Mouse (Mus musculus) T-cell, adult 2 months (primary cell): ENCODE measurements around the gene Csnk2a2.

Experiments used
- DNase-seq: peaks from one replicate; pipeline ENCODE4 v3.0.0; 2022; ENCODE audit warnings: low spot score

The Csnk2a2 gene

DNA sequence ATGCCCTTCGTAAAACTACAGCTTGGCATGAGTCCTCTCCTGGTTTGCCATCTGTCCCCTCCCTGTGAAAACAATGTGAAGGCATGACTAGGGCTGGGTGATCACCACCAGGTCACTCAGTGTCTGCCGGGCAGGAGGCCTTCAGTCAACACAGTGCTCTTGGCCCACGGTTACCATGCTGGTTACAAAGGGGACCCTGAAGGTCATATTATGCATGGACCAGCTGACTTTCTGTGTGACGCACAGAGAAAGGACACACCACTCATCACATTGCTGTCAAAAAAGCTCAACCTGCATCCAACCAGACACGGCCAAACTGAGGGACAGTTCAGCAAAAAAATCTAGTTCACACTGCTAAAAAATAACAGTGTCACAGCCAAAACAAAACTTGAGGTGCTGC lies at the start of gene Csnk2a2:
Gene Csnk2a2, minus strand, starts transcription at position 34 of the 400 bp plus-strand sequence.
- DNase-seq: no peak

DNA sequence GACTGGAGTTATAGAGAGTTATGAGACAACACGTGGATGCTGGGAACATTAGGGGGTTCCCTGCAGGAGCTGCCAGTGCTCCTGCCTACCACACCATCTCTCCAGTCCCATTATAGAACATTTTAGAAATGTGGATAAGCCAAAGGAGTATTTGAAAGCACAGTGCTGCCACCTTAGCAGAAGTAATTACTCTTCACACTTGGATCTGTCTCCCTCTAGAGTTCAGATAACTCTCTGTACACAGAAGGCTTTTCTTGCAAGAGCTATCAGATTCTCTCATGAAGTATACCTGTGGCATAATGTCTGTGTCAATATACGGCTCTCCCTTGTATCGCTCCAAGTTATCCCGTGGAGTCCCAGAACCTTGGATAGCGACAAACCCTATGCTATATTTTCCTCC lies 49.6 kb upstream of the Csnk2a2 start:
- DNase-seq: no peak

DNA sequence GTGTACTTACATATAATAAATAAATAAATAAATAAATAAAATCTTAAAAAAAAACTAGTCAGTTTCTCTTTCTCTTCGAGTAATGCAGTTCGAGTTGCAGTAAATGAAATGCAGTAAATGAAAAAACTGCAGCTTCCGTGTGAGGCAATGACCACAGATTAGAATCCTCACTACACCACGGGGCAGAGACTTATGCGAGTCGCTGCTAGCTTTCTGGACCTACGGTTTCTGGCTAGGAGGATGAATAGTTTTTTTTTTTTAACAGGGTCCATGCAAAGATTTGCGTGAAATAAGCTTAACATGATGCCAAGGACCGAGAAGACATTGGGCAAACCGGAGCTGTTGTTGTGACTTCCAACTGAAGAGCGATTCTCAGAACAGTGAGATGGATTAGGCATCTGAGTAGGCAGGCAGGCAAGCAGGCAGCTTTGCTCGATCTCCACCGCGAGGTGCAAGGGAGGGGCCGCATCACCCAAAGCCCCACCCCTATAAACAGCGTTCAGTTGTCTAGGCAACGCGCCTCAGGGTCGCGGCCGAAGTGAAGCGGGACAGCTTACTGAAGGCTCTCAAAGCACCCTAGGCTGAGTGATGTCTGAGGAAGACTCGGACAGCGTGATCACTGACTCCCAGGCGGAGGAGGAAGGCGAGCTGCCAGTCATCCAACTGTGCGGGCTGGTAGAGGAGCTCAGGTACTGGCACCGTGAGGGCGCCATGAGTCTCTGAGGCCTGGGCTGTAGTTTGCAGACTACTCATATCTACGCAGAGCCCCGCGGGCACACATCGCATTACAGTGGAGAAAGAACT lies 43.9 kb upstream of the Csnk2a2 start, which contains the start of gene Ccdc113:
Gene Ccdc113, plus strand, starts transcription at position 502 of the 804 bp plus-strand sequence.
- peak; percentile 15 for DNase-seq

DNA sequence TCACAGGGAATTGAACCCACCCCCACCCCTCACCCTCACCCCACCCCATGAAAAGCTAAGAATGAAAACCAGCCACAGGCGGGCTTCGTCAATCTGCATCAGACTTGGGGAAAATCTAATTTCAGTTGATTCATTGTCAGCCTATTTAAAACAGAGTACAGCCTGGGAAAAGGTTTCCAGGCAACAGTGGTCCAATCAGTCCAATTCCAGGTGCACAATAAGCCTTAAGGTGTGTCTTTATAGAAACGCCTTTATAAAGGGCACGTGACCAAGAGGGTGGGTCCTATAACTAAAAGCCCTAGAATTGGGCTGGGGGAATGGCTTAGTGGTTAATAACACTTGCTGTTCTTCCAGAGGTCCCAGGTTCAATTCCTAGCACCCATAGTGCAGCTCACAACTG lies 42.4 kb upstream of the Csnk2a2 start:
- no peak for DNase-seq

DNA sequence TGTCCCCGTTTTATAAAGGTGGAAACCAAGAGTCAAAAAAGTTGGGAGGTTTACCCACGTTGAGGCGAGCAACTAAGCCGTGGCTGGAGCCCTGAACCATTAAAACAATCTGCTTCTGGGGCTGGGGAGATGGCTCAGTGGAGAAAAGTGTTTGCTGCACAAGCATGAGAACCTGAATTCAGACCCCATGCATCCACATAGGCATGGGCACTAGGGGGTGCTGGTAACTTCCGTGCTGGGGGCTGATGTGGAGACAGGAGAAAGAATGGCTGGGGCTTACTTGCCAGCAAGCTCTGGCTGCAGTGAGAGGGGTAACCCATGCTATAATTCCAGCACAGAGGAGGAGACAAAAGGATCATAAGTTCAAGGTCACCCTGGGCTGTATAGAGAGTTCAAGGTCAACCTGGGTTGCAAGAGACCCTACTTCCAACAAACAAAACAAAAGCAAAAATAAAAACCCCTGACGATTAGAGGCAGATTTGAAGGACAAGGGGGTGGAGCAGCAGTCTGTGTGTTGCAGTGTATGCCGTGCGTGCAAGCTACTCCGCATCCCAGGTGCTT lies 39.0 kb upstream of the Csnk2a2 start:
- DNase-seq: no peak

DNA sequence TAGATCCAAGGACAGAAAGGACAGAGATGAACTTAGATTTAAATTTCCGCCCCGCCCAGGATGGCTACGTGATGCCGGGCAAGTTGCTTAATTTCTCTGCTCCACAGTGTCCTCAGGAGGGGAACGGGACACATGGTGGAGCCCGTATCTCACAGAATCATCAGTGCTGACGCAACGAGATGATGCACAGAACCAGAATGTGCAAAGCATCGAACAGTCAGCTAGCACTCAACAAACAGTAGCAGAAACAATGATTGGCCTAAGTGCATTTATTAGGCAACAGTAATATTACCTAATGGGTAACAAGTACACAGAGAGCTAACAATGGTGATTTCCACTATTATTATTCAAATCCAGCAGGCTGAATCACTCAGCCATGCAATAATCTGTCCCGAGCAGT lies 38.4 kb upstream of the Csnk2a2 start:
- no peak for DNase-seq

DNA sequence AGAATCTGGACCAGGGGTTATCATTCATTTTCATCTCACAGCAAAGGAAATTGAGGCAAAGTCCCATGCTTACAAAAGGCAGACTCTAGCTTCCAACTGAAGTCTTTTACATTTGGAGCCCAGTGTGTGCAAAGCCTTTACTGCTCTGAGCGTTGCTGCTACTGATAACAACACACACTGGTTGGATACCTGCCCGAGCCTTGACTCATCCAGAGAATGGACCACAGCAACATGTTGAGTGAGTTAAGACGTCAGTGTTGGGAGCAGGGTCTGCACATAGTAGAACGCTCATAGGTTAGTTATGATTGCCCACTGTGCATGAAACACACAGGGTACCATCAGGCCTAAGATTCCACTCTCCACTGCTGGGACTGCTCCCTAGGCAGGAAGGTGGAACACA lies 34.2 kb upstream of the Csnk2a2 start:
- DNase-seq: no peak

DNA sequence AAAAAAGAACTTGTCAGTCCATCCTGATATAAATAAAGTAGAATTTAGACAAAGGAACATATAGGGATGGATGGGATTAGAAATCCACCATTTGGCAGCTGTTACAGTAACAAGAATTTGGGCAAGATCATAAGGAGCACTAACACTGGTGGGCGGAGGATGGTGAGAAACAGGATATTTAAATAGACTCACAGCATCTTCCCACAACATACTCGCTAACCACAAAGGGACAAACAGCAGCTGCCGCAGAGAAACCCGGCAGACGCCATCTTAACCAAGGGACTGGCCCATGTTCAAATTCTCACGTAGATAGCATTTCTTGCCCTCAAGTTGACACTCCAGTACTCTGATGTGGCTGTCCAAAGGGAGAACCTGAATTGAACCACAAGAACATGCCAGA lies 27.1 kb upstream of the Csnk2a2 start:
- DNase-seq: no peak

DNA sequence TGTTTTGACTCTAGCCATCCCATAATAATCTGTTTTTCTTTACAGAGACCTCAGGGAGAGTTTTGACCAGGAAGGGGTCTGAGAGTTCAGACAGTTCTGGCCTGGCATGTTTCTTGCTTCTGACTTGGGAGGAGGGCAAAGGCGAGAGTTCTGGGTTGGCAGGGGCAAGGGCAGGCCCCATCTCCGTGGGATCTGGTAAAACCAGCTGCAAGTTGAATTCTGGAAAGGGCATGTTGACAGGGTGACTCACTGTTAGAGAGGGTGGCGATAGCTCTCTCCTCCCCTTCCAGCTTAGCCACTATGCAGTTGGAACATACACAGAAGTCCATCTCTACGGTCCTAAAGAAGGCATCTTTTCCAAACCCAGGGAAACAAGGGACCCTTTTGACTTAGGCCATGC lies 23.4 kb upstream of the Csnk2a2 start:
- DNase-seq: no peak

DNA sequence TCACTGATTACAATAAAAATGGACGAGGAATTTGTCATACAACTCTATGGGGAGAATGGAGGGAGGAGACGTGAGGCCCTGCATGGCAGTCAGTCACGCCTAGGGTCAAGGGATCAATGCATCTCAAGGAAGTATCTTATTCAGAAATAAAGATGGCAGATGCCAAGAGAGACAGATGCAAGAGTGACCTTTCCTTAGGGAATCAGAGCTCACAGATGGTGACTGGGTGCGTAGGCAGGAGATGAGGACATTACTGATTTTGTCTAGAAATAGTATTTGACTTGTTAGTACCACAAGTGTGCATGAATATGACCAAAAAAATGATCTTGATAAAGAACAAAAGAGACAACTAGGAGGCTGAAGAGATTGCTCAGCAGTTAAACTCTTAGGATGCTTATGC lies 22.4 kb upstream of the Csnk2a2 start:
- DNase-seq: no peak

DNA sequence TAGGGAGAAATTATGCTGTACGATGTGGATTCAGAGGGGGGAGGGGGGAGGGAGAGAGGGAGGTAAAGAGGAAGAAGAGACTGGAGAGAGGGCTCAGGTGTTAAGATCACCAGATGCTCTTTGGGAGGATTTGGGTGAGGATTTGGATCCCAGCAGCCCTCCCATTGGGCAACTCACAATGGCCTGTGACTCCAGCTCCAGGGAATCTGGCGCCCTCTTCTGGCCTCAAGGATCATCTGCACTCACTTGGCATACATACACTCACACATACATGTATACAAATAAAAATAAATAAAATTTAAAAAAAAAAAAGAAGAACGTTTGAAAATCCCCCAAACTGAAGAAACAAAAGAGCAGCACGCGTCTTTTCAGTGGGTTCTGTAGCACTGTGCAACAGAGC lies 16.4 kb upstream of the Csnk2a2 start:
- no peak for DNase-seq

DNA sequence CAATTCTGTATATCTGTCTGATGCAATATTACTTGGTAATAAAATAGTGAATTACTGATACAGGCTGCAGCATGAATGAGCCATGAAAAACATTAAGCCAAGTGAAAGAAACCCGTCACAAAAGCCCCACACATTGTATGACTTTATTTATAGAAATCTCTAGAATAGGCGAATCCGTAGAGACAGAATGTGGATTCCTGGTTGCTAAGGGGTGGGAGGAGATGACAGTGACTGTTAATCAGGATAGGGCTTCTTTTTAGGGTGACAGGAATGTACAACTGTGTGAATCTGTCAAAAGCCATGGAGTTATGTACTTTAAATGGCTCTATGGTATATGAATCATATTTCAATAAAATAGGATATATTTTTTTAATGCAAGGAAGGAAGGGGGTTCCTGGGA lies 15.8 kb upstream of the Csnk2a2 start:
- no peak for DNase-seq

DNA sequence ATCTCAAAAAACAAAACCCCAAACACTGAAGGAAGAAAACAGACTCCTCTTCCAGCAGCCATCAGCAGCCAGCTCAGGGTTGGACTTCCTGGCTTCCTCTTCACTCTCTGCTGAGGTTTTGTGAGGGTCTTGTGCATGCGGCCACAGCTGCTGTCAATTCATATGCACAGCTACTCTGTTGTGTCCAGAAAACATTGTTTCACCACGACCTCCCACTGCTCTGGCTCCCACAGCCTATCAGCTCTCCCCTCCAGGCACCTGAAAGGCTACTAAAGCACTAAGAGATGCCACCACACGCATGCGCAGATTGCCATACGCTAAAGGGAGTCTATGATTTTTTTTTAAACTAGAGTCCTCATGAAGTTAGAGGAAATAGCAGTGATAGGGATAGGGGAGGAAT lies 15.0 kb upstream of the Csnk2a2 start:
- DNase-seq: no peak

DNA sequence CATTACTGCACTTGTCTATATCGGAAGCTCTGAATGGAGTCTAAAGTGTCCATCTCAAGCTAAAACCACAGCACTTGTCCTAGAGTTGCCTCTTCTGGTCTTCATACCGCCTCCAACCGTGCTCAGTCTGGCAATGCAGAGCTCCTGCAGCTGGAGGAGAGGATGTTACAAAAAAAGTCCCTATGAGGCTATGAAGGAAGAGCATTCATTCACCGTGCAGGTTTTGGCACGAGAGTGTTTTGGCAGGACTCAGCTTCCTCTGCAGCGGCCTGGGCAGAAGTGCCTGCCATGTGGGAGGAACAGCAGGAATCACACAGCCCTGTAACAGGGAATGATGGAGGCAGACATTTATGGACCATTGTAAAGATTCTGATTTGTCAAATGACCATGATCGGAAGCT lies 12.6 kb upstream of the Csnk2a2 start:
- DNase-seq: no peak

DNA sequence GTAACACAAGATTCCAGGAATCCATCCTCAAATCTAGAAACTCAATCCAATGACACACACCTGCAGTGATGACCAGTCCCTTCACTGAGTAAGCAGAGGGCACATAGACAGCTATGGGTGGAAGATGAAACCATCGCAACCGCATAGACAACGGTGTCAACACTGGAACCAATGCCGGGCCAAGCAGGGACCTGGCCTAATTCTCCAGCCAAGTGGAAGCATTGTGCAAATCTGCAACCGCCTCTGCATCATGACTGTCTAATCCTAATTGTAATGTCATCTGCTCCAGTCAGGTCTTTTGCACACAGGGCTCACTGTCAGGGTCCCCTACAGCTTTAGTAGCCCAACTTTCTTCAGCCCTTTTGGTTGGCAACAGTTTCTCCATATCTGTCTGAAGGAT lies 10.6 kb upstream of the Csnk2a2 start:
- DNase-seq: no peak

DNA sequence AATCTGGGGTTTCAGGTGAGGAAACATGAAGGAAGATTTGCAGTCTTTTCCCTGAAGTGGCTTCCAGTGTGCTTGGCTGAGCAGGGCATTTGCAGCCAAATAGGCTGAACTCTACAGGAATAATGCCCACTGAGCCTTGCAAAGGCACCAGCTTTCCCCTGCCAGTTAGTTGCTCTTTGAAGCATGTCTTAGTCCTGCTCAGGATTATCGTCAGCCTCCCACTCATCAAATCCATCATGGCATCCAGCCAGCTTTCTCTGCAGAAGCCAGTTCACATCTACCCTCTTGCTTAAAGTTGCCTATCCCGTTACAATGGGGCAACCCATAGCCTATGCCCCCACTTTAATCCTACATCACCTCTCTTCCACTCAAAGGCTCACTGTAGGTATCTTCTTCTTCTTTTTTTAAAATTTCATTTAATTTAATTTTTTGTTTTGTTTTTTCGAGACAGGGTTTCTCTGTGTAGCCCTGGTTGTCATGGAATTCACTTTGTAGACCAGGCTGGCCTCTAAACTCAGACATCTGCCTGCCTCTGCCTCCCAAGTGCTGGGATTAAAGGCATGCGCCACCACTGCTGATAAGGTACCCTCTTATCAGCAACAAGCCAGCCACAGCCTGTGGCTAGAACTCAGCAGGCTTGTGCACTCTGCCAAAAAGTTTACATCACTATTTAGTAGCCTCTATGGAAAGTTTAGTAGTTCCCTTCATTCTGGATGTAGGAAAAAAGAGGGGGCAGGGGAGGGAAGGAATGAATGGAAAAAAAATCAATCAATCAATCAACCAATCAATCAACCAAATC lies 9.6 kb upstream of the Csnk2a2 start:
- DNase-seq: no peak

DNA sequence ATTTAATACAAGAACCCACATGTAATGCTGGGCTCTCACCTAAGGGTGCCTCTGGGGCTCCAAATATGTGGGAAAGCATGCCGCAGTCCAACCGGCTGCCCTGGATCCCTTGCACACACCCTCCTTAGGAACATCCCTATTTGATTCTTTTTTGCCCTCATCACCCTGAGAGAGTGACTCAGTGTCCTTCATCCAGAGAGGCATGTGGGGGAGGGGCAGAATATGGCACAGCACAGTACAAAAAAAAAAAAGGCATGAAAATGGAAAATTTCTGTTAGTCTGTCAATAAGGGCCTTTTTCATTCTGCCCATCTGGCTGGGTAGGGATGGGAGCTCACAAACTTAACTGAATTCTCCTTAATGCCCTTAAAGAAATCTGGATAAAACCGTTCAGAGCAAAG lies 8.0 kb upstream of the Csnk2a2 start:
- no peak for DNase-seq

DNA sequence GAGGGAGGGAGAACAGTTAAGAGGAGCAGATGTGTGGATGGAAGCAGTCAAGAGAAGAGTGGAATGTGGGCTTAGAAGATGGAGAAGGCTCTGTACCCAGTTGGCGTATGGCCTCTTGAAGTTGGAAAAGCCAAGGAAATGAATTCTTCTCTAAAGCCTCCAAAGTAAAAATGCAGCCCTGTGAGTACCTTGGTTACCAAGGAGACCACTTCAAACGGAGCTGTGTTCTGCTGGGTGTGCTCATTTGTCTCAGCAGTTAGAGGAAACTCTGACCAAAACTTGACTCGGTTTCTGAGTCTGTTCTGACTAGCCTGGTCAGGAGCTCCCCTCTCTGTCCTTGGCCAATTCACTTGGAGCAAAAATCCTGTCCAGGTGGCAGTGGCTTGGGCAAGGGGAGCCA lies 6.6 kb upstream of the Csnk2a2 start:
- no peak for DNase-seq

DNA sequence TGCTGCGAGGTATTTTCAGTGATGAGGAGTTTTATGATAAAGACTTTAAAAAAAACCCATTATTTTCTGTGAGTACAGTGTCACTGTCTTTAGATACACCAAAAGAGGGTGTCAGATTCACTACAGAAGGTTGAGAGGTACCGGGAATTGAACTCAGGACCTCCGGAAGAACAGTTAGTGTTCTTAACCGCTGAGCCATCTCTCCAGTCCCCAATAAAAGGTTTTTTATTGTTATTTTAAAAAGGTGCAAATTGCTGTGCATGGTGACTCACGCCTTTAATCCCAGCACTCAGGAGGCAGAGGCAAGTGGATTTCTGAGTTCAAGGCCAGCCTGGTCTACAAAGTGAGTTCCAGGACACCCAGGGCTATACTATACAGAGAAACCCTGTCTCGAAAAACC lies 5.6 kb upstream of the Csnk2a2 start:
- no peak for DNase-seq

DNA sequence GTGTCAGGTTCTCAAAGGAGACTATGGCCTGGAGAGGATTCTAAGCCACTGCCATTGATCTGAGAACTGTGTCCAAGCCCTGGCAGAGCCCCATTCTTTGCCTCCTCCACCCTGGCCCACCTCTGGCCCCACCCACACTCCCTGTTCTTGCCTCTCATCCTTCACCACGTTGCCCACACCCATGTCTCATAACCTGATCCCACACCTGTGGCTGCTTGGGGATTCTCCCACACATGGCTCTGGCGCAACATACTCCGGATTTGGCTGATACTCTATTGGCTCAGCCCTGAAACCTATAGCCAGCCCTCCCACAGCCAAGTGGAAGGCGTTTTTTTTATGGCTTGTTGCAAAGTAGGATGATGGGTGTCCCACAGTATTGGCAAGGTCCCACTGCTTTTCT lies 2.2 kb upstream of the Csnk2a2 start:
- no peak for DNase-seq

DNA sequence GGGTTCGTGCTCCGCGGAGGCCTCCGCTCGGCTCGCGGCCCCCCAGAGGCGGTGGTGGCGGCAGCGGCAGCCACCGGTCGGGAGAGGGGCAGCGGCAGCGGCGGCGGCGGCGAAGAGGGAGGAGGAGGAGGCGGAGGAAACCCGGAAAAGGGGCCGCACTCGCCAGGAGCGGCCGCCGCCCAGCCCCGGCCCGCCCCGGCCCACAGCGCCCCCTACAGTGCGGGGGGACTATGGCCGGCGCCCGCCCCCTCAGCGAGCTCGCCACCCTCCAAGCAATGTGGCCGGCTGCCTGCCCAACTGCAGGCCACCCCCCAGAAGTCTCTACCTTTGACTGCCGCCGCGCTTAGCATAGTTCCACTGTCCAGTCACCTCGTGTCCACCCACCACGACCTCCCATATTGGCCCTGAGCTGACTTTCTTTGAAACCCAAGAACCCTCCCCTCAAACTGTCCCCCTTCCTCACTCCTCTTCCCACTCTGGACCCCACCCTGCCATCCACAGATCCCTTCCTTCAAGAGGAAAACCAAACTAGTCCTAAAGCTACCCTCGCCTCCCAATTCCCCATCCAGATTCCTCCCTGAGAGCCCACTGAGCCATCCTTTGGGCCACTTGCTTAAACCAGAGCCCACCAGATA lies 1.0 kb downstream of the Csnk2a2 start:
- peak; percentile 84 for DNase-seq

DNA sequence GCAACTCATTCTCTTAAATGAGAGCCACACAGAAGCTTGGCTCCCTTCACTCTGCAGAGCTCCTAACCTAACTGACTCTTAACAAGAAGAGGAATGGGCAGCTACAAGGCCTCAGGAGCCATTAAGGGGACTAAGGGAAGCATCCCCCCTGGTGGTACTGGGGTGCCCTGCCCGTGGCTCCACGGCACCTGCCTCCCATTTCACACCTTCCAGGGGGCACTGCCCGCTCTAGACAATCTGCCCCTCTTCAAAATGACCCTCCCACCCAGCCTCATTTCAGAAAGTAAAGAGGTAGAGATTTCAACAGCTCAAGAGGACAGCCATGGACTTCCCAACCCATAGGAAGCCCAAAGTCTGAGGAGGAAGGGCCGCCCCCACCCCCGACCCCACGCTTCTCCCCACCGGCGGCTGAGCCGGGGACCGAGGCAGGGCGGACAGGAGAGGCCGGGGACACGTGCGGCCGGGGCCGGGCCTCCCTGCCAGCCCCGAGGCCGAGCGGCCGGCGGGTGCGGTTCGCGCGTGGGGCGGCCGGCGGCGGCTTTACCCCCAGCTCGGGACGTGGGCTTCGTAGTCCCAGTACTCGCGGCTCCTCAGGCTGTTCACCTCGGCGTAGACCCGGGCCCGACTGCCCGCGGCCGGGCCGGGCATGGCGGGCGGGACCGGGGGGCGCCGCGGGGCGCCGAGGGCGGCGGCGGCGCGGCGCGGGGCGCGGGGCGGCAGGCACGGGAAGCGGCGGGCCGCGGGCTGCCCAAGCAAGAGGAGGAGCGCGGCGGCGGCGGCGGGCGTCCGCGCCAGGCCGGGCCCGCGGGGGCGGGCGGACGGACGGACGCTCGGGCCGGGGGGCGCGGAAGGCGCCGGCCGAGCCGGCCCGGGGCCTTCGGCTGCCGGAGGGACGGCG lies 1.8 kb downstream of the Csnk2a2 start:
- DNase-seq: peak; percentile 12
